Mouse (Mus musculus): ENCODE measurements around the gene Muc16. TPM values are rescaled to one million over a fixed set of nuclear protein-coding genes. Genes with fewer than 3 reads are reported as not detected.

The Muc16 gene
- not detected in 2 replicates for polyA plus RNA-seq (2014; fragmentation: Nextera tagmentation; extraction: Ambion mirVana)

- Histone ChIP-seq H3K27ac (ENCODE audit: low read depth, low read length) (no peak within 1 kb of the TSS), H3K4me3 (ENCODE audit: low read depth, low read length) (no peak within 1 kb of the TSS), H3K9me3 (ENCODE audit: control insufficient read depth, low read length) (no peaks in the 10 kb centered on the region), H3K4me1 (ENCODE audit: control insufficient read depth, insufficient read depth, low read length) (no peaks in the 10 kb centered on the region), H3K27me3 (ENCODE audit: control insufficient read depth, insufficient read depth, low read length) (no peaks in the 10 kb centered on the region), H3K36me3 (ENCODE audit: control insufficient read depth, insufficient read depth, low read length) (no peaks in the 10 kb centered on the region), H3K4me2 (ENCODE audit: low read depth, low read length) (no peak within 1 kb of the TSS), H3K9ac (replicated peaks; ENCODE audit: low read depth, low read length) (no peak within 1 kb of the TSS)
- WGBS, result 87% methylated on average over 4 of the region's 4 CpGs
- ATAC-seq (ENCODE audit: low read depth), result no peak
Observed at GRCm38 (mm10) chr9:18674480-18675154, at the start of gene Muc16. Muc16 (minus strand) TSS chr9:18674530.

DNA sequence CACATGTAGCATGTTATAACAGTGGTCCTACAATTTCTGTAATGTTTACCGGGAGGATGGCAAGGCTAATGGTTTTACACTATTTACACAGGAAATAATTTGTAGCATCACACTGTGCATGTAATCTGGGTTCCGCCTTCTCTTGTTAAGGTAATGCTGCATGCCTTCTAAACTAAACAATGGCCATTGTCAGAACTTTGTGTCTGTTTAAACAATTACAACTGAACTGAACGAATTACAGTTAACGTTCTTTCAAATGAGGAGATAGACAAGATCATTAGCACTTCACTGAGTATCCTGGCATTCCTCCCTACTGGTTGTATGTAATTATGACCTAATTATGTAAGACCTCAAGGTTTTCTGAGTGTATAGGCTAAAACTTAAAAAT, 48.4 kb upstream of the Muc16 start:
- Histone ChIP-seq H3K27ac (ENCODE audit: low read depth, low read length) (no peak overlapping the region), H3K36me3 (ENCODE audit: control insufficient read depth, insufficient read depth, low read length) (no peaks in the 10 kb centered on the region), H3K4me2 (ENCODE audit: low read depth, low read length) (no peak overlapping the region), H3K27me3 (ENCODE audit: control insufficient read depth, insufficient read depth, low read length) (no peaks in the 10 kb centered on the region), H3K9ac (replicated peaks; ENCODE audit: low read depth, low read length) (no peak overlapping the region), H3K4me3 (ENCODE audit: low read depth, low read length) (no peak overlapping the region), H3K4me1 (ENCODE audit: control insufficient read depth, insufficient read depth, low read length) (peaks cover 4% of the 10 kb centered on the region; the same call in 1 of the 2 replicates), H3K9me3 (ENCODE audit: control insufficient read depth, low read length) (no peaks in the 10 kb centered on the region)
- 11% methylated on average over 4 of the region's 4 CpGs for WGBS
- ATAC-seq (ENCODE audit: low read depth), result no peak

DNA sequence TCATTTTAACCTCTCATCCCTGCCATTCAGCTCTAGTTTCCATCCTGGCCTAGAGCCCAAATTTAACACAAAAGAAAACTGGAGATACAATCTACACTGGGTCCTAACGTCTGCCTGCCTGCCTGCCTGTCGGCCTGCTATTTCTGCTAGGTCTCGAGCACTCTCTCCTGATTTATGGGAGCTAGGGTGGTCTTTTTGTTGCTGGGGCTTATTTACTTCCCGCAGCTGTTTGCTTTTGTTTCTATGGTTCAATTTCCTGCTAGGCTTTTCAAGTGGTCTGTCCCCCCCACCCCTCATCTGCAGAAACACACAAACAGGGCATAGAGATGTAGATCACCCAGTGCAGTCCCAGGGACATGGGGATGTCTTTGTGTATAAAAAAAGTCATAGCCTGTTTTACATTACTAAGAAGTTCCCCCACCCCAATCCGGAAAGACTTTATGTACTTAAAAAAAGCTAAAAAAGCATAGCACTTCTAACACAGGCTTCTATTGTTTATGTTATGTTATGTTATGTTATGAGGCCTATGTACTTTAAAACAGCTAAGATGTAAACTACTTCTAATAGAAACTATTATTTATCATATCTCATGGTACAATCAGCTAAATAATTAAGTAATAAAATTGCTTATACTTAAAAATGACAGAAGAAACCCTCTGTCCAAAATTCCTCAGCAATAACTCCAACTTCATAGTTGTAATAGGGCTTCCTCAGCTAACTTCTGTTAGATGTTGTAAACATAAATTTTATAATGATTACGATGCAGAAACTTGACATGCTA, 47.8 kb upstream of the Muc16 start:
- H3K9me3 ChIP-seq (ENCODE audit: control insufficient read depth, low read length), result no peaks in the 10 kb centered on the region
- no peaks in the 10 kb centered on the region for H3K36me3 ChIP-seq (ENCODE audit: control insufficient read depth, insufficient read depth, low read length)
- H3K27me3 ChIP-seq (ENCODE audit: control insufficient read depth, insufficient read depth, low read length), result no peaks in the 10 kb centered on the region
- no peak overlapping the region for H3K27ac ChIP-seq (ENCODE audit: low read depth, low read length)
- peaks cover 4% of the 10 kb centered on the region; the same call in 1 of the 2 replicates for H3K4me1 ChIP-seq (ENCODE audit: control insufficient read depth, insufficient read depth, low read length)
- 11% methylated on average over 6 of the region's 6 CpGs for WGBS
- no peak overlapping the region for H3K9ac ChIP-seq (replicated peaks; ENCODE audit: low read depth, low read length)
- H3K4me3 ChIP-seq (ENCODE audit: low read depth, low read length), result no peak overlapping the region
- ATAC-seq (ENCODE audit: low read depth), result peak; percentile 92
- H3K4me2 ChIP-seq (ENCODE audit: low read depth, low read length), result no peak overlapping the region

GRCm38 (mm10) chr9:18721011-18721410, 46.7 kb upstream of the Muc16 start:
- no peak overlapping the region for H3K4me3 ChIP-seq (ENCODE audit: low read depth, low read length)
- WGBS, result 24% methylated on average over 2 of the region's 2 CpGs
- H3K27ac ChIP-seq (ENCODE audit: low read depth, low read length), result no peak overlapping the region
- no peak overlapping the region for H3K4me2 ChIP-seq (ENCODE audit: low read depth, low read length)
- no peaks in the 10 kb centered on the region for H3K27me3 ChIP-seq (ENCODE audit: control insufficient read depth, insufficient read depth, low read length)
- no peaks in the 10 kb centered on the region for H3K9me3 ChIP-seq (ENCODE audit: control insufficient read depth, low read length)
- no peak for ATAC-seq (ENCODE audit: low read depth)
- H3K36me3 ChIP-seq (ENCODE audit: control insufficient read depth, insufficient read depth, low read length), result no peaks in the 10 kb centered on the region
- peaks cover 4% of the 10 kb centered on the region; the same call in 1 of the 2 replicates for H3K4me1 ChIP-seq (ENCODE audit: control insufficient read depth, insufficient read depth, low read length)
- no peak overlapping the region for H3K9ac ChIP-seq (replicated peaks; ENCODE audit: low read depth, low read length)

GRCm38 (mm10) chr9:18705628-18706027, 31.3 kb upstream of the Muc16 start:
- no peaks in the 10 kb centered on the region for H3K4me1 ChIP-seq (ENCODE audit: control insufficient read depth, insufficient read depth, low read length)
- H3K9me3 ChIP-seq (ENCODE audit: control insufficient read depth, low read length), result no peaks in the 10 kb centered on the region
- no peak overlapping the region for H3K4me3 ChIP-seq (ENCODE audit: low read depth, low read length)
- no peaks in the 10 kb centered on the region for H3K36me3 ChIP-seq (ENCODE audit: control insufficient read depth, insufficient read depth, low read length)
- no peak overlapping the region for H3K4me2 ChIP-seq (ENCODE audit: low read depth, low read length)
- H3K27me3 ChIP-seq (ENCODE audit: control insufficient read depth, insufficient read depth, low read length), result no peaks in the 10 kb centered on the region
- no peak overlapping the region for H3K27ac ChIP-seq (ENCODE audit: low read depth, low read length)
- no peak overlapping the region for H3K9ac ChIP-seq (replicated peaks; ENCODE audit: low read depth, low read length)
- ATAC-seq (ENCODE audit: low read depth), result no peak

DNA sequence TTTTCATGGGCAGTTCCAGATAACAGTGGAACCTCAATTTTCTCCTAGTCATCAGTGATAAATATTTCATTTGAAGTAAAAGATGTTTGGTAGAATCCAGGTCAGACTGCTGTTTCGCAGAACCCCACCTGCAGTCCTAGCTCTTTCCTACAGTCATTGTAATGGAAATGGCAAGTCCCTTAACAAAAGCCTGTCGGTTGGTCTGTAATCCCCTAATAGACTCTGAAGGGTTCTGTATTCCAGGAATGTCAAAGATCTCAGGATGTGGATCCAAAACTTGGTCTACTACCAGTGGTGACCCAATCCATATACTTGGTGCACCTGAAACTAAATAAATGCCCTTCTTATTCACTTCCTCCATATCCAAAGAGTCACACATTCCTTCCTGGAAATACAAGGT, 76.0 kb downstream of the Muc16 start:
- no peaks in the 10 kb centered on the region for H3K4me1 ChIP-seq (ENCODE audit: control insufficient read depth, insufficient read depth, low read length)
- no peak overlapping the region for H3K27ac ChIP-seq (ENCODE audit: low read depth, low read length)
- H3K4me3 ChIP-seq (ENCODE audit: low read depth, low read length), result no peak overlapping the region
- H3K9ac ChIP-seq (replicated peaks; ENCODE audit: low read depth, low read length), result no peak overlapping the region
- 56% methylated on average over 2 of the region's 2 CpGs for WGBS
- no peaks in the 10 kb centered on the region for H3K27me3 ChIP-seq (ENCODE audit: control insufficient read depth, insufficient read depth, low read length)
- no peaks in the 10 kb centered on the region for H3K36me3 ChIP-seq (ENCODE audit: control insufficient read depth, insufficient read depth, low read length)
- H3K4me2 ChIP-seq (ENCODE audit: low read depth, low read length), result no peak overlapping the region
- ATAC-seq (ENCODE audit: low read depth), result no peak
- H3K9me3 ChIP-seq (ENCODE audit: control insufficient read depth, low read length), result no peaks in the 10 kb centered on the region

- no peak for ATAC-seq (ENCODE audit: low read depth)
- Histone ChIP-seq H3K9me3 (ENCODE audit: control insufficient read depth, low read length) (no peaks in the 10 kb centered on the region), H3K4me1 (ENCODE audit: control insufficient read depth, insufficient read depth, low read length) (no peaks in the 10 kb centered on the region), H3K27ac (ENCODE audit: low read depth, low read length) (no peak overlapping the region), H3K4me3 (ENCODE audit: low read depth, low read length) (no peak overlapping the region), H3K27me3 (ENCODE audit: control insufficient read depth, insufficient read depth, low read length) (no peaks in the 10 kb centered on the region), H3K4me2 (ENCODE audit: low read depth, low read length) (no peak overlapping the region), H3K36me3 (ENCODE audit: control insufficient read depth, insufficient read depth, low read length) (no peaks in the 10 kb centered on the region), H3K9ac (replicated peaks; ENCODE audit: low read depth, low read length) (no peak overlapping the region)
- 48% methylated on average over 2 of the region's 2 CpGs for WGBS
Observed at GRCm38 (mm10) chr9:18508098-18508497, 166.2 kb downstream of the Muc16 start.

DNA sequence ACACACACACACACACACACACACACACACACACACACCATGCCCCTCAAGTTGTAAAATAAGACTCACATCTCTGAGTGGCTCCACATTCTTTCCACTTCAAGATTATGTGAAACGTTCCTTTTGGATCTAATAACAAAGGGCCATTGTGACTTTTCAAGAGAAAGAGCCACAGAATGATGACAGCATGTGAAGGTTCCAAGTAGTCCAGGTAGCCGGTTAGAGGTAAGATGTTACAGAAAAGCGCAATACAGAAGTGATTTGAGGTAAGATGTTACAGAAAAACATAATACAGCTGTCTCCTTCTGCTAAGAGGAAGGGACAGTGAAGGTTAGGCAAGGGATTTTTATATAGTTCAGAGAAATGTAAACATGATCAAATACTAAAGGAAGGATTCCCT, 196.2 kb downstream of the Muc16 start, which contains the start of the genes Zfp558 and Mbd3l1:
Zfp558 (minus strand) TSS at position 101 of the 400 bp plus-strand sequence.
Mbd3l1 (plus strand) TSS at position 192 of the 400 bp plus-strand sequence.
- Histone ChIP-seq H3K27ac (ENCODE audit: low read depth, low read length) (no peak within 1 kb of the TSS), H3K4me1 (ENCODE audit: control insufficient read depth, insufficient read depth, low read length) (no peaks in the 10 kb centered on the region), H3K4me3 (ENCODE audit: low read depth, low read length) (no peak within 1 kb of the TSS), H3K4me2 (ENCODE audit: low read depth, low read length) (no peak within 1 kb of the TSS), H3K9ac (replicated peaks; ENCODE audit: low read depth, low read length) (no peak within 1 kb of the TSS), H3K9me3 (ENCODE audit: control insufficient read depth, low read length) (no peaks in the 10 kb centered on the region), H3K27me3 (ENCODE audit: control insufficient read depth, insufficient read depth, low read length) (no peaks in the 10 kb centered on the region), H3K36me3 (ENCODE audit: control insufficient read depth, insufficient read depth, low read length) (no peaks in the 10 kb centered on the region)
- ATAC-seq (ENCODE audit: low read depth), result no peak
- WGBS, result 79% methylated on average over 3 of the region's 3 CpGs

All from neural tube, embryonic 14.5 days (tissue).